Comparison of ENCODE assay signal across 9 mouse cellular contexts in genomic region chr6:90783945-90784344, GRCm38 (mm10).
A peak's percentile ranks its signal among the peaks of the same experiment; 100 is the strongest.
DNase-seq lines count a peak whose midpoint lies in the region; ATAC-seq and TF ChIP-seq lines count a peak whose summit lies in the region.
"Had no signal": no experiment of that assay in that cellular context is flagged by ENCODE, and none has a peak within 500 bp of the region (broad histone marks: within the 10 kb centered on the region; RNA-seq: fewer than 3 reads in every experiment).

No protein-coding gene starts in this region.

- peak overlapping the region; percentile 86 for H3K27ac ChIP-seq in left cerebral cortex, adult 2 months
- peak overlapping the region; percentile 90 for H3K27ac ChIP-seq in forebrain, postnatal 0 days (ENCODE audit: low read depth, low read length)
- H3K27ac ChIP-seq in midbrain, embryonic 16.5 days (ENCODE audit: low read length): peak overlapping the region; percentile 97
- H3K27ac ChIP-seq in liver, postnatal 0 days (ENCODE audit: low read depth): no peak overlapping the region

- peak; percentile 47 for ATAC-seq in forebrain, postnatal 0 days
- no peak for ATAC-seq in midbrain, embryonic 16.5 days
- ATAC-seq in liver, postnatal 0 days: no peak

- H3K9me3 ChIP-seq in forebrain, postnatal 0 days (ENCODE audit: low read length): no peaks in the 10 kb centered on the region
- no peaks in the 10 kb centered on the region for H3K9me3 ChIP-seq in midbrain, embryonic 16.5 days (replicated peaks; ENCODE audit: control insufficient read depth, low read length, poor library complexity, severe bottlenecking)
- H3K9me3 ChIP-seq in liver, postnatal 0 days (ENCODE audit: low read length): no peaks in the 10 kb centered on the region

- H3K4me1 ChIP-seq in forebrain, postnatal 0 days (ENCODE audit: insufficient read depth): peaks cover 58% of the 10 kb centered on the region
- peaks cover 75% of the 10 kb centered on the region for H3K4me1 ChIP-seq in midbrain, embryonic 16.5 days (ENCODE audit: control insufficient read depth, insufficient read depth, low read length)
- no peaks in the 10 kb centered on the region for H3K4me1 ChIP-seq in liver, postnatal 0 days (ENCODE audit: insufficient read depth)

- H3K9ac ChIP-seq in forebrain, postnatal 0 days: no peak overlapping the region
- H3K9ac ChIP-seq in midbrain, embryonic 16.5 days (ENCODE audit: low read depth, low read length): peak overlapping the region; percentile 22; the same call in 1 of the 2 replicates
- H3K9ac ChIP-seq in liver, postnatal 0 days (replicated peaks): no peak overlapping the region

- TF ChIP-seq EP300 in liver, postnatal 0 days (IDR thresholded peaks at IDR 0.05; ENCODE audit: low read depth): no peak

- no peak overlapping the region for H3K4me2 ChIP-seq in forebrain, postnatal 0 days (ENCODE audit: low read depth)
- H3K4me2 ChIP-seq in midbrain, embryonic 16.5 days (ENCODE audit: low read length): no peak overlapping the region
- H3K4me2 ChIP-seq in liver, postnatal 0 days (ENCODE audit: low read depth, low read length): no peak overlapping the region

- WGBS in forebrain, postnatal 0 days: 16% methylated on average over 4 of the region's 4 CpGs
- WGBS in midbrain, embryonic 16.5 days: 28% methylated on average over 4 of the region's 4 CpGs
- 72% methylated on average over 4 of the region's 4 CpGs for WGBS in liver, postnatal 0 days (ENCODE audit: insufficient replicate concordance)

- H3K27me3 ChIP-seq in forebrain, postnatal 0 days (ENCODE audit: insufficient read depth, low read length): no peaks in the 10 kb centered on the region
- H3K27me3 ChIP-seq in midbrain, embryonic 16.5 days (ENCODE audit: control insufficient read depth, insufficient read depth, low read depth, low read length): no peaks in the 10 kb centered on the region
- H3K27me3 ChIP-seq in liver, postnatal 0 days (ENCODE audit: insufficient read depth, low read length): no peaks in the 10 kb centered on the region

- DNase-seq in left cerebral cortex, adult 2 months (ENCODE audit: extremely low spot score in 1 of 2, low spot score in 2 of 2): no peak
- DNase-seq in left cerebral cortex, adult 18-20 months (ENCODE audit: low spot score in 2 of 2): no peak
- DNase-seq in cerebellum, postnatal 10 days: peak; percentile 83 to 87
- peak; percentile 63 for DNase-seq in forebrain, postnatal 0 days
- no peak for DNase-seq in liver, postnatal 0 days
- no peak for DNase-seq in thymus, postnatal 14 days
- no peak for DNase-seq in gastrocnemius, postnatal 4 days (ENCODE audit: low spot score in 2 of 2)
- DNase-seq: gastrocnemius, postnatal 36 days had no signal

- no peak overlapping the region for H3K4me3 ChIP-seq in left cerebral cortex, adult 2 months
- H3K4me3 ChIP-seq in forebrain, postnatal 0 days (ENCODE audit: low read depth, low read length): no peak overlapping the region
- H3K4me3 ChIP-seq in midbrain, embryonic 16.5 days (ENCODE audit: low read depth, low read length): no peak overlapping the region
- H3K4me3 ChIP-seq in liver, postnatal 0 days (ENCODE audit: low read depth, low read length): no peak overlapping the region

- intact Hi-C loops in left cerebral cortex, adult 2 months (cut with DNase I): no loop called here

- no peak for TF ChIP-seq CTCF in left cerebral cortex, adult 2 months (IDR thresholded peaks at IDR 0.05)
- no peak for TF ChIP-seq CTCF in forebrain, postnatal 0 days (IDR thresholded peaks at IDR 0.05; ENCODE audit: low read depth)
- no peak for TF ChIP-seq CTCF in liver, postnatal 0 days (IDR thresholded peaks at IDR 0.05; ENCODE audit: low read depth)

- no peaks in the 10 kb centered on the region for H3K36me3 ChIP-seq in forebrain, postnatal 0 days (ENCODE audit: insufficient read depth)
- no peaks in the 10 kb centered on the region for H3K36me3 ChIP-seq in midbrain, embryonic 16.5 days (ENCODE audit: control insufficient read depth, insufficient read depth, low read length)
- H3K36me3 ChIP-seq in liver, postnatal 0 days (replicated peaks; ENCODE audit: insufficient read depth, low read length): no peaks in the 10 kb centered on the region

Comparison
In these comparisons a context has a peak if more than half of its experiments do, and no peak if none do; other contexts are left out.
1. DNase-seq: peak in cerebellum, postnatal 10 days (2 of 2) and forebrain, postnatal 0 days (single experiment); none in left cerebral cortex, adult 2 months (0 of 2), left cerebral cortex, adult 18-20 months (0 of 2), liver, postnatal 0 days (single experiment), thymus, postnatal 14 days (single experiment) and gastrocnemius, postnatal 4 days (0 of 2).